Mouse (Mus musculus): Measurements from ENCODE around the gene Hist1h3a. TPM values are rescaled to one million over a fixed set of nuclear protein-coding genes. Genes with fewer than 3 reads are reported as not detected.
A peak's percentile ranks its signal among the peaks of the same experiment; 100 is the strongest.
"Not testable (repeated sequence)": the region's sequence is repeated elsewhere in the genome, so short reads cannot be mapped to it uniquely, and the experiment has no call there.

Hist1h3a gene
- total RNA-seq, 2 experiments from 2014 or later: 353 to 457 TPM

- DNase-seq (ENCODE audit: low spot score in 2 of 2): no peak
Measured at GRCm38 (mm10) chr13:23743215-23743614, 19.0 kb downstream of the Hist1h3a start.

GRCm38 (mm10) chr13:23742007-23742406 lies 20.2 kb downstream of the Hist1h3a start:
- no peak for DNase-seq (ENCODE audit: low spot score in 2 of 2)

GRCm38 (mm10) chr13:23740910-23741309 lies 21.3 kb downstream of the Hist1h3a start:
- DNase-seq (ENCODE audit: low spot score in 2 of 2): no peak

GRCm38 (mm10) chr13:23740256-23740840 lies 21.8 kb downstream of the Hist1h3a start:
- no peak for DNase-seq (ENCODE audit: low spot score in 2 of 2)

- DNase-seq (ENCODE audit: low spot score in 2 of 2): no peak
Measured at GRCm38 (mm10) chr13:23739922-23740252, 22.3 kb downstream of the Hist1h3a start.

- DNase-seq (ENCODE audit: low spot score in 2 of 2): peak; percentile 73 to 88
Measured at GRCm38 (mm10) chr13:23739069-23739921, 22.9 kb downstream of the Hist1h3a start.

DNA sequence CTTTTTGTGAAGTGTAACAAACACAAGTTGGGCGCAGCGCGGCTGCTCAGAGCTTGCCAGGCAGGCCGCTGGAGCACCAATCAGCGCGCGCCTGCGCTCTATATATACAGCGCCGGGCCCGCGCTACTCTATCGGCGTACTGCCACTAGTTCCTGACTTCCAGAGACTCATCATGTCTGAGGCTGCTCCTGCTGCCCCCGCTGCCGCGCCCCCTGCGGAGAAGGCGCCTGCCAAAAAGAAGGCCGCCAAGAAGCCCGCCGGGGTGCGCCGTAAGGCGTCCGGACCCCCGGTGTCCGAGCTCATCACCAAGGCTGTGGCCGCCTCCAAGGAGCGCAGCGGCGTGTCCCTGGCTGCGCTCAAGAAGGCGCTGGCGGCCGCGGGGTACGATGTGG lies 23.5 kb downstream of the Hist1h3a start, which contains the start of gene Hist1h1c:
Hist1h1c (plus strand) TSS at position 132 of the 392 bp plus-strand sequence.
- peak; percentile 85 to 92 for DNase-seq (ENCODE audit: low spot score in 2 of 2)

DNA sequence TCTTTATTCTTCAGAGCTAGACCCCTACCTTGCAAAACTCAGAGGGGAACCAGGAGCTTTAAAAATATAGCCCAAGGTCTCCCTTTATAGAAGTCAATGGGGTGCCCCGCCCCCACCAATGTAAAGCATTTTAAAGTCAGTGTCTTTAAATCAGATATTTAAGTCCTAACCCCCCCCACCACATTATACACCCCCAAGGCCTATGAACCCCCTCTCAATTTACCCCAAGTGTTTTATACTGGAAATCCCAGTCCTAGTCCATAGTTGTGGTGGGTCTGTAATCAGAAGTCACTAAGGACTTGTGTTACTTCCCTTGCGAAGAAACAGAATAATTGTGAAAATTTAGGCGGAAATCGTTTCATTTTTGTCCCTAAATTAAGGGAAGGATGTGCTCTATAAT lies 24.1 kb downstream of the Hist1h3a start:
- DNase-seq (ENCODE audit: low spot score in 2 of 2): no peak

DNA sequence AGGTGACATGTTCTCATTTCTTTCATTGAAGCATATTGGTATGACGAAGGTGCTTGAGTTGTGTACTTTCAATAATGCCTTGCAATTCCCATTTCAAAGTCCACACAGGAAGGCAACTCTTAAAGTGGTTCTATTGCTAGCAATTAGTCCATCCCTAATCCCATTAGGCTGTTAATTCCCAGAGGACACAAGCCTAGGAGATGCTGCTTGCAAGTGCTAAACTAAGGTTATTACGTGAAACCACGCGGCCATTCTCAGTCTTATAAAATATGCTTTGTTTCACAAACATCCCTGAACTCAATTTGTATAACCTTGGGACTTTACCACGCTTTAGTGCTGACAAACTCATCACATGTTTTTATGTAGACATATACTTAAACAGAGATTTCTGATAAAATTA lies 25.1 kb downstream of the Hist1h3a start:
- DNase-seq (ENCODE audit: low spot score in 2 of 2): no peak

- DNase-seq (ENCODE audit: low spot score in 2 of 2): no peak
Measured at GRCm38 (mm10) chr13:23732156-23732804, 29.9 kb downstream of the Hist1h3a start.

GRCm38 (mm10) chr13:23730479-23730878 lies 31.7 kb downstream of the Hist1h3a start:
- no peak for DNase-seq (ENCODE audit: low spot score in 2 of 2)

DNA sequence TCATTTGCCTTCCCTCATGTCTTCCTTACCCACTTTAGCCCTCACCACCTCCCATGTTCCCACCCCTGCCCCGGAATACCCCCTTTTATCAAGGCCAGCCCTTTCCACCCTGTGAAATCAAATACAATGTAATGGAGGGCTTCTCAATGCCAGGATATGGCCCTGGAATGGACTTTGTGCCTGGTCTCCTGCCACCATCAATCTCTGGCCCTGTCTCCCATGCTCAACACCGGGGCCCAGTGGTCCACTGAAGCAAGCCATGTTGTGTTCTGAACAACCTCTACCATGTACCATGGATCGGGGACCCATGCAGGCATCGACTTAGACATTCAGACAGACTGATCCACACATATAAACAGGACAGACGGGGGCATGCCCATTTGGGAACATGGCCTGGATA lies 32.5 kb downstream of the Hist1h3a start:
- DNase-seq (ENCODE audit: low spot score in 2 of 2): no peak

GRCm38 (mm10) chr13:23729192-23729525 lies 33.0 kb downstream of the Hist1h3a start:
- no peak for DNase-seq (ENCODE audit: low spot score in 2 of 2)

- DNase-seq (ENCODE audit: low spot score in 2 of 2): no peak
Measured at GRCm38 (mm10) chr13:23728472-23729191, 33.6 kb downstream of the Hist1h3a start.

GRCm38 (mm10) chr13:23725213-23725612 lies 37.0 kb downstream of the Hist1h3a start:
- no peak for DNase-seq (ENCODE audit: low spot score in 2 of 2)

GRCm38 (mm10) chr13:23724239-23724638 lies 37.9 kb downstream of the Hist1h3a start:
- DNase-seq (ENCODE audit: low spot score in 2 of 2): no peak

GRCm38 (mm10) chr13:23717593-23718245 lies 44.5 kb downstream of the Hist1h3a start:
- not testable (repeated sequence) for DNase-seq (ENCODE audit: low spot score in 2 of 2)

DNA sequence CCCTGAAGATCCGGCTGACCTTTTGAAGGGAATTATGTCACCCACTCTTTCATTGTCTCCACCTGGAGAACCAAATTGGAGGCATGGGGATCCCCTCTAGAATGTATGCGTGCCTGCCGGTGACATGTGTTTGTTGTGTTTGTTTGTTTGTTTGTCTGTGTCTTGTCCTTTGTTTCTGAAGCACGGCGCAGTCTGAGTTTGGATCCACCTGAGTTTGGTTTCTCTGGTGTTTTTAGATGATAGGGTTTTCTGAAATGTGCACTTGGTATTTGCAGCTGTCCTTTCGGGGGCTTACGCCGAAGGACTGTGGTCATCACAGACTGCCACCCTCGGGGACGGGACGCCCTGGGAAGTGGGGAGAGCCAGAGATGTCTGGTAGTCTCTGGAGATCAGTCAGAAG lies 45.0 kb downstream of the Hist1h3a start:
- no peak for DNase-seq (ENCODE audit: low spot score in 2 of 2)

DNA sequence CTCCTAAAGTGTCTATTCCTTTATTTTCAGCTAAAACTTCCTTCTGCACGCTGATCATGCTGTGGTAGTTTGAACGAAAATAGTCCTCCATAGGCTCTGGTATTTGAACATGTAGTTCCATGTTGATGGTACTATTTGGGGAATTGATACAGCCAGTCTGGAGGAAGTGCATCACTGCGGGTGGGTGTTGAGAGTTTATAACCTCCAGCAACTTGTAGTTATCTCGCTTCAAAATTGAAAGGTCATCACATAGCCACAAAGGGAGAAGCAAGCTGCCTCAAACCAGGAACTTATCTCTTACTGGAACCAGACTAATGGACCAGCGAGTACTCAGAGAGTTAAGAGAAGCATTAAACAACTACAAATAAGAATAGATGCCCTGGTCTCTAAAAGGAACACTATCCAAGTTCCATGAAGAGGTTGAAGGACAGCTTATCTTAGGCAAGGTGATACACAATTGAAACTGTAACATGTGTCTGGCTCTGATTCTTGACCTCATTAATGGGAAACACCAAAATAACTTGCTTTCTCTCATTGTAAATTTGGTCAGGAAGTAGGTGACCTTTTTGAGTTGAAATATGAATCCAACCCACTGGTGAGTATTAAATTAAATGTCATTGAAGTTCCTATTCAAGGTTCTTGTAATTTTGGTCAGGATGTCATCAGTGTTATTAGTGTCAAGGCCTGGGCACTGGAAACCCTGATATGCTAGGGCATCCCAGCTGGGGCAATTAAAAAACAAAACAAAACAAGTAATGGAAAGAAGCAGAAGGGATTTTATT lies 45.7 kb downstream of the Hist1h3a start:
- no peak for DNase-seq (ENCODE audit: low spot score in 2 of 2)

All from gastrocnemius, postnatal 4 days (tissue).